Mouse (Mus musculus): ENCODE measurements at regions not wholly inside any gene's neighbourhood (a gene's known extent, or its start where the extent isn't known, plus 50 kb on each side); places are given as distances from the start of the nearest gene placed in this dataset.

DNA sequence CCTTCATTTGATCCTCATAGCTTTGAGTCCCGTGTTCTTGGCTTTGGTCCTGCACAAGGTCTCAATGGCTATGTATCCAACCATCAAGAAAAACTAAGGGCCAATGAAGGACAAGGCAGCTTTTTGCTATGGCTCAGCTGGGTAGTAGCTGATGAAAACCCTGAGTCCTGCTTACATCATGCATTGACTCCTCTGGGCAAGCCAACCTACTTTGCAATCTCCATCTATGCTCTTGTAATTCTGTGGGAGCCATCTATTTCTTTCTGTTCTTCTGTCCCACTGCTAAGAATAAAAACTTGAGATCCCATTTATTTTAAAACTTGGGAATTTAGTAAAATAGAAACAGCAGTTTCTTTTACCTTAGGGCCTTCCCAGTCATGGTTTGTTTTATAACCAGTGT lies 391.0 kb upstream of the Lmcd1 start:
- DNase-seq (ENCODE audit: low spot score in 2 of 2): no peak

DNA sequence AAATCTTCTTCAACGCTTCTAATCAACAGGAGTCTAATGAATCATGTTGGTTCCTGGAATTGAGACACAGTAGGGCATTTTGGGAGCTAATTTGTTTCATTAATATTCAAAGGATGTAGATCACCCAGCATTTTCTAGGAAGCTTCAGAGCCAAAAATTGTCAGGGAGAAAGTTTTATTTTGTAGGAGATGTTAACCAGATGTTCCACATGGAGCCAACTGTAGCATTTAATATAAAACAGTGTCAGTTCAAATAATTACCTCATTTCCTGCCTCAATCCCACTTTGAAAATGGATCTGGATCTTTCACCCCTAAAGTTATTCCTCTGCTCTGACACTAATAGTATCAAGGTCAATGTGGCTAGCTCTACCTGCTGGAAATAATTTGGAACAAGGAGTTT lies 389.6 kb upstream of the Lmcd1 start:
- no peak for DNase-seq (ENCODE audit: low spot score in 2 of 2)

DNA sequence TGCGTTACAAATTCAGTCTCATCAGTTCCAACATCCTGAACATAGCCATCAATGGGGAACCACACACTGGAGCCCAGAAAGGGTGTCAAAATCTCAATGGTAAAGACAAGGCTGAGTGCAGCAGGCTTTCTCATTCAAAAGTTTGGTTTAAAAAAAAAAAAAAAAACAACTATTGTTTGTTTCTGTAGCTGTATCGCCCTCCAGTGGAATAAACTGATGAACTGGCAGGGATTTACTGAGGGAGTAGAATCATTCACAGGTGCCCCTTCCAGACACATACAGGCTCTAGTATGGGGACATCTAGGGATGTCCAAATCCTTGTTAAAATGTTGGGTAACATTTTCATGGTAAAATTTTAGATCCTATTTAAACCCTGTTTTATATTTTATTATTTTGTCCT lies 361.6 kb upstream of the Lmcd1 start:
- no peak for DNase-seq (ENCODE audit: low spot score in 2 of 2)

DNA sequence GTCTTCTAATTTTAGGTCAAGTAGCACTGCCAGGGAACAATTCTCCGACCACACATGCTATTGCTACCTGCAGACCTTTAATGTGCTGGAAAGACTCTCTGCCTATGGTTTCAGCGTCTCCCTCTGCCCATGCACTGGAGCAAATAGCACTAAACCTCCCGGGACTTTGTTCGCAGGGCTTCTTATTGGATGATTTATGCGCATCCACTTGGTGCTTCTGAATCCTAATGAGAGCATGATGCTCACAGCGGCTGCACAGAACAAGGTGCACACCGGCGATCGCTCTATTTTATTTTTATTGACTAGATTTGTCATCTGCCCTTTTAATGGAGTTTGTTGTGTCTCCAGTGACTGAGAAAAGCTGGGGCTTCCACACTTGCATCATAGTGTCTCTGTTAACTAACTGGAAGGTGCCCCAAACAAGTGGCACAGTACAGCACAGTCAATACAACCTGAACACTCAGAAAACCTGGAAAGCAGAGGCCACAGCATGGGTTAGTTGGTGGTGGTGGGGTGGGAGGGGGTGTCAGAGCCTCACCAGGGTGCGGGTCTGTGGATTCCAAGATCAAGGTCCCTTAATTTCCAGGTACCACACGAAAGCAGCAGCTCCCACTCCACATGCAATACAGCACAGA lies 359.7 kb upstream of the Lmcd1 start:
- no peak for DNase-seq (ENCODE audit: low spot score in 2 of 2)

DNA sequence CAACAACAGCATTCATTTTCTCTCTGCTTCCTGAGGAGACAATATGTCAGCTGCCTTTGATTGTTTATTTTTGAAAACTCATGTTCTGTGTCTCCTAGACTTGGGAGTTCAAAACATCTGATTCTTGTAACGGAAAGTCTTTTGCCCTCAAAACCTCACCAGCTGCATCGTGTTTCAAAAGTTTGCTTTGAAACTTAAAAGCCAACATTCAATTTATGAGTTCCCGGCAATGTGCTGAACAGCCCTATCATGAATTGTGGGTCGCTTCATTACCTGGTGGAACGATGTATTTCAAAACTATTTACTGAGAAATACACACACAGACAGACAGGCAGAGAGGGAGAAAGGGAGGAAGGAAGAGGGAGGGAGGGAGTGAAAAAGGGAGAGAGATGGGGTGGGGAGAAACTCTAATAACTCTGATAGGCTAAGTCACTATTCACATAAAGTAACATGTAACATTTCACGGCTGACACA lies 356.3 kb upstream of the Lmcd1 start:
- no peak for DNase-seq (ENCODE audit: low spot score in 2 of 2)

DNA sequence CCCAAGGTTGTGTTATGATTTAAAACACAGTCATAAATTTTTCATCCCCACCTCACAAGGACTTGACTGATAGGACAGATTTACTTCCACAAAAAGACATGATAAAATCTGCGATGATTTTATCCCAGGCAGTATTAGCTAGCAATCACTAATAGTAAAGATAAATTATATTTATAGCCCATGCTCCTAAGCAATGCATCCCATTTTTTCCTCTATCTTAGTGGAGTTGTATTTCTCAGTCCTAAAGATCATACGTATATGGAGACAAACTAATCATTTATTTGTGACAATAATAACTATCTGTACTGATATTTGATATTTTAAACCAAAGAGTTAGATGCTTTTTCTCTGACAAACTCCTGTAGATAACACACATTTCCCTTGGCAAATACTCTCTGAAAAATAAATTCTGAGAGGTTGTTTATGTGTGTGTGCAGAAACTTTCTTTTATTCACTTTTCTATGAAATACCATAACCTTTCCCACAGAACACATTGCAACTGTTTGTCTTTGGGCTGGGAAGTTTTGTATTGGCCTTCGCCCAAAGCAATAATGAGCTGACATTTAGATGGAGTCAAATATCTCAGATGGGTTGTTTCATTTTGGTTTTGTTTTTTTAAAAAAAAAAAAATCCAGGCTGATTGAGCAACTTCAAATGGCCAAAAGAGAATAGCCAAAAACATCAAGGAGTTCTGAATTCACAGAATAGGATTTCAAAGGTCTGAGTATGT lies 355.5 kb upstream of the Lmcd1 start:
- no peak for DNase-seq (ENCODE audit: low spot score in 2 of 2)

DNA sequence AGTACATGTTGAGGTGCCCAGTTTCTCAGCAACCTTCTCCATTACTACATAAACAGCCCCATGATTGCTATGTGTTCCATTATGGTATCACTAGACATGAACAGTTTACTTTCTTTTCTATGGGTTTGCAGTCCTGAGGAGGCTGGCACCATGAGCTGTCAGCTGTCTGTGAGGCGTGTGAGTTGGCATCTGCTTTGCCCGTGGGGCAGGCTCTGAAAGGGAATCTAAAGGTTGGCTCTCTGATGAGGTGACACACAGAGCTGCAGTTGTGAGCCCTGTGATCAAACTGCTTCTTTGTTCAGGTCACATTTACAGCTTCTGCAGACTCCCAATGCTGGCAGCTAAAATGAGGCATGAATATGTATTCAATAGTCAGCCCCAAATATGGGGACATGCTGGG lies 341.0 kb upstream of the Lmcd1 start:
- no peak for DNase-seq (ENCODE audit: low spot score in 2 of 2)

DNA sequence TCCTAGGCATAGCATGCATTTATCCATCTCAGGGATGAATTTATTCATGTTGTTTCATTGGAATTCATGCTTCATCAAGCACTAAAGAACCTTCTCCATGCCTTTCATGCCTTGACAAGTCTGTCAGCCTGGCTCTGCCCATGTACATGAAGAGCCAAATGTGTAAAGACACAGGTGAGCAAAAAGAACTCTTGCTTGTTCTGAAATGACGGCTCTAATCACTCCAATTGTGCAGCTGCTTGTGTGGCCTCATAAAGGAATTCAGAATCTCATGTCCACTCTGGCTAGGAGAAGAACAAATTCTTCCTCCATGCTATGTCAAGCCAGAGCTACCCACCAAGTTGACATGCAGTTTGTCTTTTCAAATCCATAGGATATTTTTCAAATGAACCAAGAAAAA lies 319.2 kb upstream of the Lmcd1 start:
- no peak for DNase-seq (ENCODE audit: low spot score in 2 of 2)

DNA sequence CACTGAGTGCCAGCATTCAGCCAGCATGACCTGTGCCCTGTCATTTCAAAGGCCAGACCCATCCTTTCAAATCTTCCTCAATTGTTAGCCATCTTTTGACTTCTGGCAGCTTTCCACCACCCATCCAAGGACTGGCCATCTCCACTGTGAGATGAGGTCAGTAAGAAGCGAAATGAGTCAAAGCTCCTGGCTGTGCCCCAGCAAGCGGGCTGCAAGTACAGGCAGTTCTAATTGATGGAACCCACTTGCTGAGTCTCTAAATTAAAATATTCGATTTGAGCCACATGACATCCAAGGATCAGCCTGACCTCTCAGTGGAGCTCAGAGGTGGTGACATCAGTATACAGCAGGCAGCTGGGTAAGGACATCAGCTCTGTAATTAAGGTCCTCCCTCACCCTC lies 307.8 kb upstream of the Lmcd1 start:
- no peak for DNase-seq (ENCODE audit: low spot score in 2 of 2)

DNA sequence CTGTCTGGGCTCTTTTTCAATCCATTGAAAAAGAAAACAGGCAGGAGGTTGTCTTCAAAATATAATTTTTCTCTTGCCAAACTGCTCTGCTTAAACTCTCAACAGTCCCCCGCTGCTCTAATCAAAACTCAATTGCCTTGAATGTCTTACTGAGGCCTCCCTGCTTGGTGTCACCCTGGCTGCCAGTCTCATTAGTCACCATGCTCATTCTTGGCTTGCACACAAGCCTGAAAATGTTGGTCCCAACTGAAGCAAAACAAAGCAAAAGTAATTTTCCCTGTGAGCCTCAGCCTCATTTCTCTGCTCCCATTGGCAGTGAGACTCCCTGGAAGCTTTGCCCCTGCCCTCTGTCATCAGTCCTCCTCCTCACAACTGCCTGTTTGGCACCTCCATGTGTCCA lies 288.1 kb upstream of the Lmcd1 start:
- DNase-seq (ENCODE audit: low spot score in 2 of 2): no peak

DNA sequence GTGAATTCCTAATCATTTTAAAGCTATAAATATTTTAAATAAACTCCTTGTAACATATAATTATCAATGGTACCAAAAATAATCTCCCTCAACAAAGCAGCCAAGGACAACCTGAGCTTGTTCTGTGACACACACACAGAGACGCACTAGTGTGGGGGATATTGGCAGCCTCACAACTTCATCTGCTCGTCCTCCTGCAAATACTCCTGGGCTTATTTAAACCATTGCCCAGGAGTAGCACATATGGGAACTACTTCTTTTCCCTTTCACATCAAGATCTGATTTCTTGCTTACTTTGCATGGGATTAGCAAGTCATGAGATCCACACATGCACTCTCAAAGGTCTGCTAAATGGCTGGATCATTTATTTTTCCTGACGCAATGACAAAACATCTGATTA lies 277.7 kb upstream of the Lmcd1 start:
- no peak for DNase-seq (ENCODE audit: low spot score in 2 of 2)

DNA sequence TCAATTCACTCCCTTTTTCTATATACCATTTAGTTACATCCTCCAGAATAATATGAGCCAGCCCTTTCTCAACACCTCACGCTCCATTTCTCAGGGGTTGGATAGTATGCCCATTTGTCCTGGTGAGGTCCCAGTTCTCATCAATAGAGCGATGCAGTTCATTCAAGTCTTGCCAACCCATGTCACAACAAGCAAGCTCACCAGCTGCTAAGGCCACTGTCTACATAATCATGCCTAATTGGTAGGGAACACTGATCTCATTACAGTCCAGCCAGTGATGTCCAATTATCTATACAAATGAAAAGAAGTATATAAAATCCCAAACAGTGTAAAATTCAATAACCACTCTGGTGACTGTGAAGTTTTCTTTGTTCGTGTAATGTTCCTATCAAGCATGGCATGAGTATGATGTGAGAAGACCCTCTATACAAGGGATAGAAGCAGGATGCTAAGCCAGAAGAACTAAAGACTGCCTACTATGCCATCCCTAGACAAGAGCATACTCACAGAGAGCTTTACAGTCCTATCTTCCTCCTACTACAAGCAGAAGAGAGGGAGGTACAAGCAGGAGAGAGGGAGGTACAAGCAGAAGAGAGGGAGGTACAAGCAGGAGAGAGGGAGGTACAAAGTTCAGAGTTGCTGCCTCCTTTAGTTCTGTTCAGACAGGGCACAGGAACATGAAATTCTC lies 269.6 kb upstream of the Lmcd1 start:
- DNase-seq (ENCODE audit: low spot score in 2 of 2): no peak

DNA sequence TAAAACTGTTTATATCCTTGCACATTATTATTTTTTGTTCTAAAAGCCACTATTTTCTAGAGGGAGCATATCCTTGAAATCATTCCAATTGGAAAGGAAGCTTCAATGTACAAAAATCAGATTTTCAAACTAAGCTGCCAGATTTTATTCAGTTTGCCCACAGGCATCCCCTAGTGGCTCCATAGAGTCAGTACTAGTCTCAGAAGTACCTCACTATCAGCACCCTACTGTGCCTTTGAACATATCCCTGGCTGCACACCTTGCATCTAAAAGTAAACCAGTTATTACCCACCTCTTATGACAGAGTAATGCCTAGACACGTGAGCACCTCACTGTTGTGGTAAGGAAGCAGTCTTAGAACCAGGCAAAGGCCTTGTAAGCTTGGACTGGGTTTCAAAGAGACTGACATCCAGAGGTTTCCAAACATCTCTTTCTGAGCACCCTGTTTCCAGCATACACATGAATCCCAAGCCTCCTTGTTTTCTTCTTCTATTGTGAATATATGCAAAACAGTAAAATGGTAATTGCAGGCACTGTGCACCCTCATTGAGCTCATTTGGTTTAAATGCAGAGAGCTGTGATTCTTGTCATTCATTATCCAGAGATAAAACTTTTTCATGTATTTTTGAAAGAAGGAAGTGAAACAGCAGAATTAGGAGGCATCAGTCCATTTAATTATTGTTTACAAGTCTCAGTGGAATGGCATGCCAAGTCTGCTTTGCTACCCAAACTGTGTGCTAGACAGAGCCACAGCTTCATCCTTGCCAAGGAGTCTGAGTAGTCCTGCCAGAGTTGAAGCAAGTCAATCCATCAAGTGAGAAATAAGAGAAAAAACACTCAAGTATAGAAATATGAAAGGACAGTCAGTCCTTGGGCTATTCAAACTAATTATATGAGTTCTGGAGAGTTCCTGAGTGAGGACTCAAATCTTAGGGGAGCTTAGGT lies 247.0 kb upstream of the Lmcd1 start:
- no peak for DNase-seq (ENCODE audit: low spot score in 2 of 2)

DNA sequence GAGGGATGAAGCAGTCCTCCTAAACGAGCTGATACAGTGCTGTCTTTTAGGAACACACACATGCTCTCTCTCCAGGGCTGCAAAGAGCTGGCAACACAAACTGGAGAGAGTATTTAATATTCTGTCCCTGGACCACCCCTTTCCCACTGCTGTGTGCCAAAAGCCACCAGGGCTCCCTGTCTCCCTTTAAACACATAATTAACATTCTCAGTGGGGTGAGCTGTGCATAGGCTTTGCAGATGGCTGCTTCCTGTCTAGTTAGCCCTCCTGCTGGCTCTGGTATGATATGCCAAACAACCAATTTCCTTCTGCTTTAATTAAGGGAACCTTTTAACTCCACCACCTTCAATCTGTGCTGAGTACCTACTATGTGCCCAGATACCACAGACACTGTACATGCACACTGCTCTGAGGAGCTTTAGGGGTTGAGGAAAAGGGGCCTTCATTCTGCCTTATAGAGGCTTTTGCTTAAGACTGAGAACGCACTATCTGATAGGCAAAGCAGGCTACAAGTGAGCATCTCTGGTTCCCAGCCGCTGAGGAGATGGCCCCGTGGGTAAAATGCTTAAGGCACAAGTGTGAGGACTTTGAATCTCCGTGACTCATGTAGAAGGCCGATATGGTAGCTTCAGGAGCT lies 222.9 kb upstream of the Lmcd1 start:
- no peak for DNase-seq (ENCODE audit: low spot score in 2 of 2)

DNA sequence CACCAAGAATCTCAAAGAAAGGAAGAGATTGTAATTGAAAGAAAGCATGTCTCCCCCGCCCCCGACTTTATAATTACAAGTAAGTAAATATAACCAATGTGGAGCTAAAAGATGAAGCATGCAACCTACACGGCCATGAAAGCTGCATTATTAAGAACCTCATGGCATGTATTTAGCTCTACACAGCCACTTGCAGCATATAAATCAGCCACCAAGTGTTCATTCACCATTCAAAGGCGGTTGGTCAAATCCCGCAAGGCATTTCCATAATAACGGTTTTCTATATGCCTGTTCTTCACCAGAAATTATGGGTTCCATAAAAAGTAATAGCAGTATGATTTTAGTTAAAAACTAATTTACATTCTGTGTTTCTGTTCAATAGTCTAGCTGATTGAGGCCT lies 221.4 kb upstream of the Lmcd1 start:
- DNase-seq (ENCODE audit: low spot score in 2 of 2): no peak

DNA sequence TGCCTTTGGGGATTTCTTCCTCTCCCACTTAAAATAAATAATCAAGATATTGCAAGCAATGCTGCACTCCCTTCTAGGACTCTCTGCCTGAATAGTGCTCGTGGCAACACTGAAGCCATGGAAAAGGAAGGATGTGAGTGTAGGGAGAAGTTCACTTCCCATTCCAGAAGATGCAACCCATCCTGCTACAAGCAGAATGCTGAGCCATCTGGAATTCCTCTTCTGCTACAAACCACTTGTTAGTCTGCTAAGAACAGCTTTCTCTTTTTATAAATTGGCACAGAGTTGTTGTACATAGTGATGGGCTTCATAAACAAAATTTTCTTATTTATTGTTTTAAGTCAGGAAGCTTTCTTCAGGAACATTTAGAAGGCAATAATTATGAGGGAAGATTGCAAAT lies 215.7 kb upstream of the Lmcd1 start:
- DNase-seq (ENCODE audit: low spot score in 2 of 2): no peak

DNA sequence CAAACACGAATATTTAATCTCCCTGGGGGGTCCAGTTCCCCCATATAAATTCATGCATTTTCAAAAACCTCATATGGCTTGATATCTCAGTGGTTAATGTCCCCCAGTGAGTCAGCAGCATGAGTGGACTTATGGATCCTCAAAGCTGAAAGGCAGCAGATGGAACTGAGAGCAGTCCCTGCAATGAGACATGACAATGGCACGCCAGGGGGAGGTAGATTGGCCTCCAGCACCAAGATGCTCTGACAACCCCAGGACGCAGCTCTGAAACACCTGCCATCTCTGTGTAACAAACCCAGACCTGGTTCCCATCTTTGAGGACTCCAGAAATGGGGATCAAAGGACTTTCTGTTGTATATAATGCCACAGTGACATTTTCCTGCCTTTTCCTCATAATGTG lies 210.6 kb upstream of the Lmcd1 start:
- no peak for DNase-seq (ENCODE audit: low spot score in 2 of 2)

DNA sequence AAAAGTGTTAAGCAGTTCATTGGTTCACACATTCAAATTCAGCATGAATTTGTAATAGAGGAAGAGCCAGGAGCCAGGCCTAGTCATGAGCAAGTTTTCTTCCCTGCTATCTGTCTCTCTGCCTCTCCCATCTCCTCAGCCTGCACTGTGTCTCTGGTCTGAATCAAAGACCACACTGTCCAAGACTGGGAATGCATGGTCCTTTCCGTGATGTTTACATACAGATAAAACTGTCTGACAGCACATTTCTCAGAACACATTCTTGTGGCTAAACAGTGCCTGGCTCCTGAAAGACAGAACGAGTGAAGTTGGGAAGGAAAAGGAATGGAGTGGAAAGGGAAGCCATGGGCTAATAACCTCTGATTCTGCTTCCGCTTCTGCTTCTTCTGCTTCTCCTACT lies 183.0 kb upstream of the Lmcd1 start:
- no peak for DNase-seq (ENCODE audit: low spot score in 2 of 2)

DNA sequence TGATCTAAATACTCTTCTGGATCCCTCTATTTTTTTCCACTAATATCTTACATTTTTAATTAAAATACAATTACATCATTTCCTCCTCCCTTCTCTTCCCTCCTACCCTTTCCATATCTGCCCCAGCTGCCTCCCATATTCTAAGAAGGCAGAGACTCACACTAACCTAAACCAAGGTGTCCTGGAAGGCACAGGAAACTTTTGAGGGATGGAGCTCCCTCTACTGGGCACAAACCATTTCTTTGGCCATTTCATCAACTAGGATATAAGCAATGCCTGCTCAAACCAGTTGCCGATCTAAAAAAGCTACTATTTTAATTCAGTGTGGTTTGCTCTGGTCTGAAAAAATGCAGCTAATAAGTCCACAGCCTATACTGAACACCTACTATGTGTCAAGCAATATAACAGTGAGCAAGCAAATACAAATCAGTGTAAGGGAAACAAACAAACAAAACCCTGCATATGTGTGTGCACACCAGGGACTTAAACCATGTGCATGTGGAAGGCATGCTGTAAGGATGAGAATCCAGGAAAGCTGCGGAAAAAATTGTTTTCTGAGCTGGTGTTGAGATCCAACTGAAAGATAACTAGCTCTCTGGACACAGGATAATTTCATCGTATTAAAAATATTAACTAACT lies 182.3 kb upstream of the Lmcd1 start:
- no peak for DNase-seq (ENCODE audit: low spot score in 2 of 2)

DNA sequence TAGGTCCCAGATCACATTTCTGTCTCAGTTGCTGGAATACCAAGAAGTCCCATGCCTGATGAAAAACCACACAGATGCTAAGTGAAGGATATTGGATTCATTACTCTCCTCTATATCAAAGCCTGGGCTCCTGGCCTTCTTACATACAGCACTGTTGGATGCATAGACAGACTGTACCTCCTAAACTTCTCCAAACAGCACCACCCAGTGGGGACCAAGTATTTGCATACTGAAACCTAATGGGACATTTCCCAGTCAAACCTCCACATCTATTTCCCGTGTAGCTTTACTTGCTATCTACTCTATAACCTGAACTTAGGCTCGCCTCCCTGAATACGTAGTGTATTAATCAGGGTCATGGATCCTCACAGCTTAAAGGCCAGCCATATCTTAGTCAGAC lies 180.3 kb upstream of the Lmcd1 start:
- DNase-seq (ENCODE audit: low spot score in 2 of 2): no peak

DNA sequence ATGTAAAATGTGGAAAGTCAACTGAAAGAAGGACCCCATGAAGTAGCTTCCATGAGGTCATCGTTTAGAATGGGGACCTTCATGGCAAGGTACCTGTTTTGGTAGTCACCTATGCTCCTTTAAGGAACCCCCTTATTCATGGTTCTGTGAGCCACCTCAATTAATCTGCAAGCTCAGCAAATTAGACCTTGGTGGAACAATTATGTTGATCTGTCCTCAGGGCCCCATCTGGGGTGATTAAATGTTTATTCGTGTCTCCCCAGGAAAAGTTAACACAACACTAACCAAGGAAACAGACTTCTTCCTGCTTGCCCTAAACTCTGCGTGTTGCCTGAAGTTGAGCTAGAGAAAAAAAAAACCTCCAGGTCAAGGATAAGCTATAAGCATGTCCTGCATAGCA lies 175.9 kb upstream of the Lmcd1 start:
- no peak for DNase-seq (ENCODE audit: low spot score in 2 of 2)

All from gastrocnemius, adult 8-10 months (tissue).